13 mouse cellular contexts compared by ENCODE assay signal in the genomic region with DNA sequence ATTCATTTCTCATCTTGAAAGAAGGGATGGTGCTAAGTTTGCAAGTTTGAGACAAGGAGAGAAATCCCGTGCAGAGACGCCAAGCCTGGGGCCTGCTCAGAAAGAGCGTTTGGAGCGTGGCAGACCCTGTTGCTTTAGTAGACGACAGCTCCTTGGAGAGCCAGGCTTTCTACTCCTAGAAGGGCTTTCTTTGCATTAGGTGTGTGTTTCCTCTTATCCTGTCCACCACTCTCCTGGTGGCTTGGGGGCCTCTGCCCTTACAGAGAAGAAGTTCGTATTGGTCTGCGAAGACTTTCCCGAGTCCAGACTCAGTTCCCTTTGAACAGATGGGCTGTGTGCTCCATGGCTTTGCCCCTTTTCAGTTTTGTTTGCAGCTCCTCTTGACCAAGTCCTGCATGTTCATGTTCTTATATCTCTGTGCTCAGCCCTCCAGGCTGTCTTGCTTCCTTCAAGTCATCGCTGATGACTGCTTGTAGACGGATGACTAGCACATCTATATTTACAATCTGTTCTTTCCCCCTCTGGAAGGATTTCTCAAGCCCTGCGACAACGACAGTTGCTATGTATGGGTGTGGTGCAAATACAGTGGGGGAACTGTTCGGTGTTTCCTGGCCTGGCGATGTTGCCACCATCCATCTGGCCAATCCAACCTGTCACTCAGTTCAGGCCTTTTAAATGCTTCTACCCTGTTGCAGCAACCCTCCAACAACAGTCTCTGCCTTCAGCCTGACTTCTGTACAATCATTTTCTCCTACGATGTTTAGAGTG. TPM values are rescaled to one million over a fixed set of nuclear protein-coding genes. Genes with fewer than 3 reads are reported as not detected.
A peak's percentile ranks its signal among the peaks of the same experiment; 100 is the strongest.
DNase-seq lines count a peak whose midpoint lies in the region; ATAC-seq and TF ChIP-seq lines count a peak whose summit lies in the region.
"Had no signal": no experiment of that assay in that cellular context is flagged by ENCODE, and none has a peak within 500 bp of the region (broad histone marks: within the 10 kb centered on the region; RNA-seq: fewer than 3 reads in every experiment).

No protein-coding gene starts in this region.

- WGBS in limb, embryonic 11.5 days, result 89% methylated on average over 15 of the region's 15 CpGs
- 90% methylated on average over 15 of the region's 15 CpGs for WGBS in limb, embryonic 10.5 days
- 48% methylated on average over 15 of the region's 15 CpGs for WGBS in lung, postnatal 0 days
- WGBS in stomach, embryonic 16.5 days, result 62% methylated on average over 15 of the region's 15 CpGs

- H3K27ac ChIP-seq in limb, embryonic 11.5 days (replicated peaks; ENCODE audit: low read depth, low read length), result no peak overlapping the region
- H3K27ac ChIP-seq in limb, embryonic 10.5 days, result no peak overlapping the region
- 0 out of 2 replicates have a peak overlapping the region, but pooled peaks have one; percentile 3 for H3K27ac ChIP-seq in lung, postnatal 0 days (ENCODE audit: low read length)
- peak overlapping the region; percentile 15; the same call in 1 of the 2 replicates for H3K27ac ChIP-seq in stomach, embryonic 16.5 days (ENCODE audit: low read length)
- H3K27ac ChIP-seq: lung, embryonic 15.5 days had no signal

- no peak overlapping the region for H3K4me3 ChIP-seq in limb, embryonic 11.5 days (ENCODE audit: low read depth, low read length)
- H3K4me3 ChIP-seq in limb, embryonic 10.5 days, result no peak overlapping the region
- H3K4me3 ChIP-seq in lung, postnatal 0 days (ENCODE audit: low read depth, low read length), result no peak overlapping the region
- no peak overlapping the region for H3K4me3 ChIP-seq in stomach, embryonic 16.5 days (replicated peaks; ENCODE audit: low read length)
- H3K4me3 ChIP-seq: lung, embryonic 15.5 days had no signal

- ATAC-seq in limb, embryonic 11.5 days (ENCODE audit: insufficient number of reproducible peaks, low FRiP score, low TSS enrichment, low read depth), result no peak
- peak; percentile 76 for ATAC-seq in common myeloid progenitor, adult 5-6 weeks (replicated peaks; ENCODE audit: low read depth, poor library complexity, severe bottlenecking)
- peak; percentile 75 for ATAC-seq in lung, postnatal 0 days
- no peak for ATAC-seq in stomach, embryonic 16.5 days (ENCODE audit: insufficient read depth, low FRiP score)
- ATAC-seq in erythroblast, adult 5-6 weeks (replicated peaks; ENCODE audit: low FRiP score, poor library complexity, severe bottlenecking), result no peak
- ATAC-seq: activated CD4-positive, CD25-positive, alpha-beta regulatory T cell, adult 4 months had no signal

- DNase-seq in limb, embryonic 11.5 days (ENCODE audit: low spot score), result peak; percentile 18
- no peak for DNase-seq in limb, embryonic 10.5 days (ENCODE audit: low spot score)
- peak; percentile 82 for DNase-seq in lung, postnatal 0 days (ENCODE audit: low spot score)
- no peak for DNase-seq in kidney, adult 11 months
- DNase-seq: heart, postnatal 36 days; kidney, adult 18-20 months; retina, postnatal 1 day; thymus, postnatal 4 days had no signal

- H3K9ac ChIP-seq in limb, embryonic 11.5 days (ENCODE audit: low read length), result no peak overlapping the region
- no peak overlapping the region for H3K9ac ChIP-seq in lung, postnatal 0 days (replicated peaks; ENCODE audit: low read depth)
- no peak overlapping the region for H3K9ac ChIP-seq in stomach, embryonic 16.5 days (ENCODE audit: low read length)
- H3K9ac ChIP-seq: lung, embryonic 15.5 days had no signal

- no peak overlapping the region for H3K4me2 ChIP-seq in limb, embryonic 11.5 days (ENCODE audit: low read depth, severe bottlenecking)
- H3K4me2 ChIP-seq in lung, postnatal 0 days (replicated peaks; ENCODE audit: low read depth, low read length), result no peak overlapping the region
- H3K4me2 ChIP-seq in stomach, embryonic 16.5 days (ENCODE audit: low read depth, low read length), result no peak overlapping the region
- H3K4me2 ChIP-seq: lung, embryonic 15.5 days had no signal

- peaks cover 11% of the 10 kb centered on the region for H3K4me1 ChIP-seq in limb, embryonic 11.5 days (ENCODE audit: control insufficient read depth, insufficient read depth, low read length)
- peaks cover 21% of the 10 kb centered on the region for H3K4me1 ChIP-seq in limb, embryonic 10.5 days
- peaks cover 23% of the 10 kb centered on the region; the same call in 1 of the 2 replicates for H3K4me1 ChIP-seq in lung, postnatal 0 days (ENCODE audit: insufficient read depth, low read depth, low read length)
- H3K4me1 ChIP-seq in stomach, embryonic 16.5 days (ENCODE audit: control insufficient read depth, insufficient read depth, low read length), result peaks cover 18% of the 10 kb centered on the region

- TF ChIP-seq EP300 in lung, postnatal 0 days (IDR thresholded peaks at IDR 0.05), result no peak

- no peak for TF ChIP-seq CTCF in lung, postnatal 0 days (IDR thresholded peaks at IDR 0.05)

- no peaks in the 10 kb centered on the region for H3K36me3 ChIP-seq in limb, embryonic 11.5 days (ENCODE audit: control insufficient read depth, insufficient read depth, low read length)
- no peaks in the 10 kb centered on the region for H3K36me3 ChIP-seq in limb, embryonic 10.5 days
- no peaks in the 10 kb centered on the region for H3K36me3 ChIP-seq in lung, postnatal 0 days (ENCODE audit: insufficient read depth, low read length)
- H3K36me3 ChIP-seq in stomach, embryonic 16.5 days (ENCODE audit: control insufficient read depth, insufficient read depth, low read length), result no peaks in the 10 kb centered on the region
- H3K36me3 ChIP-seq: lung, embryonic 15.5 days had no signal

- no peaks in the 10 kb centered on the region for H3K27me3 ChIP-seq in limb, embryonic 11.5 days (ENCODE audit: control insufficient read depth, insufficient read depth, low read length)
- no peaks in the 10 kb centered on the region for H3K27me3 ChIP-seq in limb, embryonic 10.5 days (ENCODE audit: low read depth, poor library complexity, severe bottlenecking)
- H3K27me3 ChIP-seq in lung, postnatal 0 days (replicated peaks; ENCODE audit: insufficient read depth, low read length), result no peaks in the 10 kb centered on the region
- no peaks in the 10 kb centered on the region for H3K27me3 ChIP-seq in stomach, embryonic 16.5 days (ENCODE audit: control insufficient read depth, insufficient read depth, low read length)
- H3K27me3 ChIP-seq: lung, embryonic 15.5 days had no signal

- H3K9me3 ChIP-seq in limb, embryonic 11.5 days (ENCODE audit: control insufficient read depth, low read length), result no peaks in the 10 kb centered on the region
- H3K9me3 ChIP-seq in limb, embryonic 10.5 days (replicated peaks), result no peaks in the 10 kb centered on the region
- H3K9me3 ChIP-seq in lung, postnatal 0 days (ENCODE audit: low read length), result no peaks in the 10 kb centered on the region
- no peaks in the 10 kb centered on the region for H3K9me3 ChIP-seq in stomach, embryonic 16.5 days (replicated peaks; ENCODE audit: control insufficient read depth, low read length)
- H3K9me3 ChIP-seq: lung, embryonic 15.5 days had no signal

RNA-seq across cellular contexts. Expression of a gene that starts 14.5 kb away (rescaled TPM):
- 65.7 and 72.7 TPM in 2 replicates for polyA plus RNA-seq in limb, embryonic 11.5 days (2014; fragmentation: Nextera tagmentation; extraction: Ambion mirVana)
- 34.3 and 47.4 TPM in 2 replicates for polyA plus RNA-seq in limb, embryonic 10.5 days (2016; fragmentation: Nextera tagmentation; extraction: Ambion mirVana)
- total RNA-seq in common myeloid progenitor, adult 5-6 weeks (2017), result 35.6 and 45.0 TPM in 2 replicates
- 105 and 125 TPM in 2 replicates for polyA plus RNA-seq in lung, postnatal 0 days (2015; fragmentation: Nextera tagmentation; extraction: Ambion mirVana)
- 42.8 and 43.3 TPM in 2 replicates for polyA plus RNA-seq in stomach, embryonic 16.5 days (2015; fragmentation: Nextera tagmentation; extraction: Ambion mirVana)
- 23.2 and 23.8 TPM in 2 replicates for total RNA-seq in erythroblast, adult 5-6 weeks (2015; ENCODE audit: low replicate concordance)
- 19.4 and 25.1 TPM in 2 replicates for total RNA-seq in erythroblast, adult 5-6 weeks (2017; ENCODE audit: low replicate concordance)

Comparison
In these comparisons a context has a peak if more than half of its experiments do, and no peak if none do; other contexts are left out.
1. DNase-seq: peak in limb, embryonic 11.5 days (single experiment) and lung, postnatal 0 days (single experiment); none in limb, embryonic 10.5 days (single experiment) and kidney, adult 11 months (single experiment).
2. ATAC-seq: peak in common myeloid progenitor, adult 5-6 weeks (single experiment) and lung, postnatal 0 days (single experiment); none in limb, embryonic 11.5 days (single experiment), stomach, embryonic 16.5 days (single experiment) and erythroblast, adult 5-6 weeks (single experiment).
3. H3K27ac ChIP-seq: peak in lung, postnatal 0 days (single experiment) and stomach, embryonic 16.5 days (single experiment); none in limb, embryonic 11.5 days (single experiment) and limb, embryonic 10.5 days (single experiment).